9 mouse cellular contexts compared by ENCODE assay signal in the genomic region with DNA sequence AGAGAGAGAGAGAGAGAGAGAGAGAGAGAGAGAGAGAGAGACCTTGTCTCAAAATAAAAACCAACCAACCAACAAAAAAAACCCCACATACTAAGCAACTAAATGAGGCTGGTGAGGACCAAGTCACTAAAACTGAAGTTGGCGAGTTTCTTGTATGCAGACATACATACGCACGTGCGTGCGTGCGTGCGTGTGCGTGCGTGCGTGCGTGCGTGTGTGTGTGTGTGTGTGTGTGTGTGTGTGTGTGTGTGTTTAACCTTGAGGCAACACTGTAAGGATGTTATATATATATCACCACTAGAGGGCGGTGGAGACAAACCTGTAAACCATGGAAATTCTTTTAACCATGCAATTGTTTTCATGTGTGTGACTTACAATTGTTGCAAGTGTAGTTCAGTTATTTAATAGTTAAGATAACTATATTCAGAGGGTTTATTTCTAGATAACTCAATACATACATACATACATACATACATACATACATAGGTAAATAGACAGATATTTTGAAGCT. TPM values are rescaled to one million over a fixed set of nuclear protein-coding genes. Genes with fewer than 3 reads are reported as not detected.
DNase-seq lines count a peak whose midpoint lies in the region; ATAC-seq and TF ChIP-seq lines count a peak whose summit lies in the region.
"Had no signal": no experiment of that assay in that cellular context is flagged by ENCODE, and none has a peak within 500 bp of the region (broad histone marks: within the 10 kb centered on the region; RNA-seq: fewer than 3 reads in every experiment).

No protein-coding gene starts in this region.

- H3K9ac ChIP-seq in heart, adult 2 months (ENCODE audit: low read depth, low read length) = no peak overlapping the region
- no peak overlapping the region for H3K9ac ChIP-seq in lung, postnatal 0 days (replicated peaks; ENCODE audit: low read depth)
- H3K9ac ChIP-seq in forebrain, embryonic 16.5 days (replicated peaks; ENCODE audit: low read depth, low read length) = no peak overlapping the region

- no peak for ATAC-seq in lung, postnatal 0 days
- peak; percentile 74 for ATAC-seq in megakaryocyte progenitor cell, adult 5-6 weeks (replicated peaks; ENCODE audit: poor library complexity)
- ATAC-seq in forebrain, embryonic 16.5 days = no peak

- no peak overlapping the region for H3K27ac ChIP-seq in heart, adult 2 months
- no peak overlapping the region for H3K27ac ChIP-seq in lung, postnatal 0 days (ENCODE audit: low read length)
- no peak overlapping the region for H3K27ac ChIP-seq in forebrain, embryonic 16.5 days (ENCODE audit: low read length)

- H3K27me3 ChIP-seq in heart, adult 2 months (ENCODE audit: control insufficient read depth, insufficient read depth, low read length) = no peaks in the 10 kb centered on the region
- H3K27me3 ChIP-seq in lung, postnatal 0 days (replicated peaks; ENCODE audit: insufficient read depth, low read length) = no peaks in the 10 kb centered on the region
- H3K27me3 ChIP-seq in forebrain, embryonic 16.5 days (replicated peaks; ENCODE audit: control insufficient read depth, insufficient read depth, low read length) = no peaks in the 10 kb centered on the region

- peak; percentile 52 for TF ChIP-seq CTCF in heart, adult 2 months (IDR thresholded peaks at IDR 0.05)
- peak; percentile 64 for TF ChIP-seq CTCF in lung, postnatal 0 days (IDR thresholded peaks at IDR 0.05)

- H3K9me3 ChIP-seq in lung, postnatal 0 days (ENCODE audit: low read length) = no peaks in the 10 kb centered on the region
- H3K9me3 ChIP-seq in forebrain, embryonic 16.5 days (ENCODE audit: control insufficient read depth, low read length) = no peaks in the 10 kb centered on the region

- H3K79me2 ChIP-seq in heart, adult 2 months (replicated peaks; ENCODE audit: control insufficient read depth, insufficient read depth, low read length) = no peaks in the 10 kb centered on the region

- TF ChIP-seq POLR2A in heart, adult 2 months (IDR thresholded peaks at IDR 0.05; ENCODE audit: insufficient read depth, low read depth, low read length) = no peak

- no peak for TF ChIP-seq EP300 in heart, adult 2 months (IDR thresholded peaks at IDR 0.05; ENCODE audit: insufficient read depth, low read depth, low read length)
- no peak for TF ChIP-seq EP300 in lung, postnatal 0 days (IDR thresholded peaks at IDR 0.05)

- 90% methylated on average over 13 of the region's 13 CpGs for WGBS in heart, adult 2 months
- WGBS in lung, postnatal 0 days = 88% methylated on average over 13 of the region's 13 CpGs
- WGBS in forebrain, embryonic 16.5 days = 86% methylated on average over 13 of the region's 13 CpGs

- DNase-seq in heart, adult 2 months = no peak
- no peak for DNase-seq in heart, postnatal 36 days
- peak; percentile 49 for DNase-seq in lung, postnatal 0 days (ENCODE audit: low spot score)
- no peak for DNase-seq in lung, adult 18-20 months
- DNase-seq in MN1 (ENCODE audit: low spot score) = peak; percentile 32
- DNase-seq in urinary bladder, postnatal 10 days (ENCODE audit: low spot score) = no peak

- no peaks in the 10 kb centered on the region for H3K4me1 ChIP-seq in heart, adult 2 months (ENCODE audit: control insufficient read depth, insufficient read depth, low read length)
- H3K4me1 ChIP-seq in lung, postnatal 0 days (ENCODE audit: insufficient read depth, low read depth, low read length) = no peaks in the 10 kb centered on the region
- no peaks in the 10 kb centered on the region for H3K4me1 ChIP-seq in forebrain, embryonic 16.5 days (replicated peaks; ENCODE audit: control insufficient read depth, insufficient read depth, low read length)
- H3K4me1 ChIP-seq: megakaryocyte, embryonic 14.5 days had no signal

- H3K4me2 ChIP-seq in lung, postnatal 0 days (replicated peaks; ENCODE audit: low read depth, low read length) = no peak overlapping the region
- no peak overlapping the region for H3K4me2 ChIP-seq in forebrain, embryonic 16.5 days (ENCODE audit: low read length)

- intact Hi-C loops in heart, adult 2 months (cut with DNase I) = no loop called here
- intact Hi-C loops in heart, postnatal 36 days (cut with DNase I) = loop anchor here (5.0 kb wide), 1 partner anchor 285 kb away; no protein-coding TSS in a partner anchor

- no peak overlapping the region for H3K4me3 ChIP-seq in heart, adult 2 months
- no peak overlapping the region for H3K4me3 ChIP-seq in lung, postnatal 0 days (ENCODE audit: low read depth, low read length)
- no peak overlapping the region for H3K4me3 ChIP-seq in forebrain, embryonic 16.5 days (replicated peaks; ENCODE audit: low read length)
- H3K4me3 ChIP-seq: megakaryocyte, embryonic 14.5 days had no signal

- H3K36me3 ChIP-seq in heart, adult 2 months (ENCODE audit: control insufficient read depth, insufficient read depth, low read length) = no peaks in the 10 kb centered on the region
- H3K36me3 ChIP-seq in lung, postnatal 0 days (ENCODE audit: insufficient read depth, low read length) = no peaks in the 10 kb centered on the region
- no peaks in the 10 kb centered on the region for H3K36me3 ChIP-seq in forebrain, embryonic 16.5 days (ENCODE audit: control insufficient read depth, insufficient read depth)

RNA-seq across cellular contexts. Expression of gene Cdk1, which starts 14.2 kb away (rescaled TPM):
- 1 to 10 TPM in 1 of 2 experiments, under 1 TPM in 1; 0.52 to 1.1 TPM for total RNA-seq in heart, adult 2 months (2021)
- polyA plus RNA-seq in heart, adult 2 months (2012; rRNA removed) = 1.1 and 3.2 TPM in 2 replicates
- 1 to 10 TPM; 2.4 to 2.7 TPM for total RNA-seq in heart, postnatal 36 days (2021)
- polyA plus RNA-seq in lung, postnatal 0 days (2015; fragmentation: Nextera tagmentation; extraction: Ambion mirVana) = 46.4 and 46.5 TPM in 2 replicates
- total RNA-seq in megakaryocyte progenitor cell, adult 5-6 weeks (2015) = 118 and 123 TPM in 2 replicates
- 276 and 278 TPM in 2 replicates for total RNA-seq in megakaryocyte progenitor cell, adult 5-6 weeks (2017)
- polyA plus RNA-seq in forebrain, embryonic 16.5 days (2015; fragmentation: Nextera tagmentation; extraction: Ambion mirVana) = 154 and 191 TPM in 2 replicates

RNA-seq across cellular contexts. Expression of gene Ank3, which starts 31.6 kb away (rescaled TPM):
- total RNA-seq in heart, adult 2 months (2021) = 10 to 100 TPM; 64.6 to 80.3 TPM
- polyA plus RNA-seq in heart, adult 2 months (2012; rRNA removed) = 16.8 and 19.5 TPM in 2 replicates
- total RNA-seq in heart, postnatal 36 days (2021) = 10 to 100 TPM; 77.7 to 83.4 TPM
- 24.5 and 31.5 TPM in 2 replicates for polyA plus RNA-seq in lung, postnatal 0 days (2015; fragmentation: Nextera tagmentation; extraction: Ambion mirVana)
- total RNA-seq in megakaryocyte progenitor cell, adult 5-6 weeks (2015) = 0.25 TPM in 1 of 2 replicates, not detected in the other
- total RNA-seq in megakaryocyte progenitor cell, adult 5-6 weeks (2017) = 0.41 TPM in 1 of 2 replicates, not detected in the other
- 89.5 and 102 TPM in 2 replicates for polyA plus RNA-seq in forebrain, embryonic 16.5 days (2015; fragmentation: Nextera tagmentation; extraction: Ambion mirVana)

Comparison
In these comparisons a context has a peak if more than half of its experiments do, and no peak if none do; other contexts are left out.
1. DNase-seq: peak in lung, postnatal 0 days (single experiment) and MN1 (single experiment); none in heart, adult 2 months (0 of 2), heart, postnatal 36 days (0 of 2), lung, adult 18-20 months (0 of 2) and urinary bladder, postnatal 10 days (single experiment).
2. RNA of gene Cdk1, which starts 14.2 kb away (total RNA-seq): 118 to 278 TPM in megakaryocyte progenitor cell, adult 5-6 weeks; 2.4 to 2.7 TPM in heart, postnatal 36 days and 0.52 to 1.1 TPM in heart, adult 2 months; every median in the first group is over 10 times any median in the second.
3. RNA of gene Ank3, which starts 31.6 kb away (total RNA-seq): 77.7 to 83.4 TPM in heart, postnatal 36 days and 64.6 to 80.3 TPM in heart, adult 2 months; 0.25 to 0.41 TPM in megakaryocyte progenitor cell, adult 5-6 weeks; every median in the first group is over 10 times any median in the second.